Mouse (Mus musculus) forebrain, embryonic 10.5 days (tissue): ENCODE data around the gene Fbxo9. TPM values are rescaled to one million over a fixed set of nuclear protein-coding genes. Genes with fewer than 3 reads are reported as not detected.

Experiments used
- DNase-seq: peaks from one replicate; pipeline ENCODE4 v3.0.0-alpha.2; 2017; ENCODE audit warnings: low spot score; ENCODE audit errors: extremely low spot score
- H3K27ac ChIP-seq: fragments of 300-500 bp; sonication (generic); 2 replicates; pipeline ENCODE4 v1.5.1; 2016; ENCODE audit warnings: mild to moderate bottlenecking
- H3K27me3 ChIP-seq: fragments of 300-500 bp; sonication (generic); 2 replicates; pipeline ENCODE4 v1.6.1; 2016; ENCODE audit warnings: mild to moderate bottlenecking; ENCODE audit not compliant: poor library complexity, severe bottlenecking
- H3K36me3 ChIP-seq: fragments of 300-500 bp; sonication (generic); replicated peaks from 2 replicates; pipeline ENCODE4 v1.6.1; 2016; ENCODE audit warnings: mild to moderate bottlenecking, moderate library complexity
- H3K4me1 ChIP-seq: fragments of 300-500 bp; sonication (generic); 2 replicates; pipeline ENCODE4 v1.6.1; 2016
- H3K4me3 ChIP-seq: fragments of 300-500 bp; sonication (generic); 2 replicates; pipeline ENCODE4 v1.5.1; 2016; ENCODE audit warnings: mild to moderate bottlenecking, moderate library complexity
- H3K9me3 ChIP-seq: fragments of 300-500 bp; sonication (generic); 2 replicates; pipeline ENCODE4 v1.6.1; 2016; ENCODE audit warnings: mild to moderate bottlenecking, moderate library complexity
- WGBS: fragments of 180-500 bp; shearing (Covaris S2); methylation state at CpG from one replicate; pipeline ENCODE4 v1.1.7; 2016; 5-methylcytosine and 5-hydroxymethylcytosine counted together
- polyA plus RNA-seq: library from polyadenylated mRNA; unstranded; fragments of >200 nt; fragmentation: Nextera tagmentation; extraction: Ambion mirVana; gene quantifications from 2 replicates; pipeline ENCODE4 v1.2.1, GENCODE M21; 2016

The Fbxo9 gene
- polyA plus RNA-seq, 1 experiment from 2014 or later: 21.0 TPM

- WGBS: 64% methylated on average over 3 of the region's 3 CpGs
- Histone ChIP-seq H3K27ac (no peak within 1 kb of the TSS), H3K27me3 (no peaks in the 10 kb centered on the region), H3K36me3 (no peaks in the 10 kb centered on the region), H3K4me1 (peaks cover 8% of the 10 kb centered on the region; the same call in 1 of the 2 replicates), H3K4me3 (no peak within 1 kb of the TSS), H3K9me3 (no peaks in the 10 kb centered on the region)
- no peak for DNase-seq
Measured at GRCm38 (mm10) chr9:78051677-78052076, 57.2 kb downstream of the Fbxo9 start, which contains the start of gene Gcm1. Gene Gcm1 (plus strand): TSS chr9:78051924.

- Histone ChIP-seq H3K4me1 (peaks cover 8% of the 10 kb centered on the region; the same call in 1 of the 2 replicates), H3K4me3 (no peak overlapping the region), H3K36me3 (no peaks in the 10 kb centered on the region), H3K27me3 (no peaks in the 10 kb centered on the region), H3K9me3 (no peaks in the 10 kb centered on the region), H3K27ac (no peak overlapping the region)
- 58% methylated on average over 5 of the region's 5 CpGs for WGBS
- no peak for DNase-seq
Measured at GRCm38 (mm10) chr9:78050452-78050970, 58.4 kb downstream of the Fbxo9 start.

GRCm38 (mm10) chr9:78046755-78047154 lies 62.1 kb downstream of the Fbxo9 start:
- H3K36me3 ChIP-seq: no peaks in the 10 kb centered on the region
- WGBS: 55% methylated on average over 20 of the region's 20 CpGs
- H3K9me3 ChIP-seq: no peaks in the 10 kb centered on the region
- no peak overlapping the region for H3K4me3 ChIP-seq
- DNase-seq: no peak
- no peaks in the 10 kb centered on the region for H3K27me3 ChIP-seq
- H3K27ac ChIP-seq: no peak overlapping the region
- H3K4me1 ChIP-seq: peaks cover 13% of the 10 kb centered on the region

GRCm38 (mm10) chr9:78045171-78045570 lies 63.7 kb downstream of the Fbxo9 start:
- Histone ChIP-seq H3K9me3 (no peaks in the 10 kb centered on the region), H3K27me3 (no peaks in the 10 kb centered on the region), H3K4me3 (no peak overlapping the region), H3K27ac (peak overlapping the region; percentile 60), H3K36me3 (no peaks in the 10 kb centered on the region), H3K4me1 (peaks cover 8% of the 10 kb centered on the region)
- 69% methylated on average over 6 of the region's 6 CpGs for WGBS
- no peak for DNase-seq

- Histone ChIP-seq H3K27ac (no peak overlapping the region), H3K4me3 (no peak overlapping the region), H3K9me3 (no peaks in the 10 kb centered on the region), H3K27me3 (no peaks in the 10 kb centered on the region), H3K36me3 (no peaks in the 10 kb centered on the region), H3K4me1 (no peaks in the 10 kb centered on the region)
- WGBS: 43% methylated on average over 18 of the region's 18 CpGs
- DNase-seq: peak; percentile 84
Measured at GRCm38 (mm10) chr9:78038755-78039489, 69.9 kb downstream of the Fbxo9 start.

- 89% methylated on average over 8 of the region's 8 CpGs for WGBS
- no peaks in the 10 kb centered on the region for H3K9me3 ChIP-seq
- no peaks in the 10 kb centered on the region for H3K36me3 ChIP-seq
Measured at GRCm38 (mm10) chr9:78035831-78036230, 73.0 kb downstream of the Fbxo9 start.

GRCm38 (mm10) chr9:78035296-78035695 lies 73.6 kb downstream of the Fbxo9 start:
- no peaks in the 10 kb centered on the region for H3K4me1 ChIP-seq
- H3K27me3 ChIP-seq: no peaks in the 10 kb centered on the region
- no peaks in the 10 kb centered on the region for H3K36me3 ChIP-seq
- H3K4me3 ChIP-seq: no peak overlapping the region
- WGBS: 85% methylated on average over 5 of the region's 5 CpGs
- no peak overlapping the region for H3K27ac ChIP-seq
- no peaks in the 10 kb centered on the region for H3K9me3 ChIP-seq
- DNase-seq: no peak

More at GRCm38 (mm10) chr9:78035831-78036230, 73.0 kb downstream of the Fbxo9 start:
- Histone ChIP-seq H3K27me3 (no peaks in the 10 kb centered on the region), H3K4me1 (no peaks in the 10 kb centered on the region), H3K27ac (no peak overlapping the region), H3K4me3 (no peak overlapping the region)
- no peak for DNase-seq

GRCm38 (mm10) chr9:78032930-78033329 lies 75.9 kb downstream of the Fbxo9 start:
- DNase-seq: no peak
- no peaks in the 10 kb centered on the region for H3K9me3 ChIP-seq
- H3K36me3 ChIP-seq: no peaks in the 10 kb centered on the region
- H3K27ac ChIP-seq: no peak overlapping the region
- H3K4me3 ChIP-seq: no peak overlapping the region
- no peaks in the 10 kb centered on the region for H3K4me1 ChIP-seq
- WGBS: 93% methylated on average over 4 of the region's 4 CpGs
- no peaks in the 10 kb centered on the region for H3K27me3 ChIP-seq

Other genes starting within 250 kb of the Fbxo9 start
- gene Elovl5, start 191.7 kb downstream of the Fbxo9 start, polyA plus RNA-seq: 102 and 106 TPM in 2 replicates
- 0.10 TPM in 1 of 2 replicates, not detected in the other for gene Gcm1, start 57.1 kb downstream of the Fbxo9 start, polyA plus RNA-seq
- 31.9 and 36.0 TPM in 2 replicates for gene Ick, start 127 bp upstream of the Fbxo9 start, polyA plus RNA-seq
- 103 and 112 TPM in 2 replicates for gene Gsta4, start 73.7 kb upstream of the Fbxo9 start, polyA plus RNA-seq
- gene Gsta1, start 121.6 kb upstream of the Fbxo9 start, polyA plus RNA-seq: not detected in 2 replicates
- gene Gm3776, start 148.1 kb upstream of the Fbxo9 start, polyA plus RNA-seq: not detected in 2 replicates
- gene Gm10639, start 180.9 kb upstream of the Fbxo9 start, polyA plus RNA-seq: not detected in 2 replicates
- not detected in 2 replicates for gene Omt2a, start 205.7 kb upstream of the Fbxo9 start, polyA plus RNA-seq
- gene Omt2b, start 218.5 kb upstream of the Fbxo9 start, polyA plus RNA-seq: not detected in 2 replicates
- not detected in 2 replicates for gene Gsta2, start 246.7 kb upstream of the Fbxo9 start, polyA plus RNA-seq